Mouse (Mus musculus): Measurements from ENCODE around the gene Samd4b. TPM values are rescaled to one million over a fixed set of nuclear protein-coding genes. Genes with fewer than 3 reads are reported as not detected.

Gene Samd4b
- polyA plus RNA-seq (2012; rRNA removed): 8.5 and 12.5 TPM in 2 replicates

DNA sequence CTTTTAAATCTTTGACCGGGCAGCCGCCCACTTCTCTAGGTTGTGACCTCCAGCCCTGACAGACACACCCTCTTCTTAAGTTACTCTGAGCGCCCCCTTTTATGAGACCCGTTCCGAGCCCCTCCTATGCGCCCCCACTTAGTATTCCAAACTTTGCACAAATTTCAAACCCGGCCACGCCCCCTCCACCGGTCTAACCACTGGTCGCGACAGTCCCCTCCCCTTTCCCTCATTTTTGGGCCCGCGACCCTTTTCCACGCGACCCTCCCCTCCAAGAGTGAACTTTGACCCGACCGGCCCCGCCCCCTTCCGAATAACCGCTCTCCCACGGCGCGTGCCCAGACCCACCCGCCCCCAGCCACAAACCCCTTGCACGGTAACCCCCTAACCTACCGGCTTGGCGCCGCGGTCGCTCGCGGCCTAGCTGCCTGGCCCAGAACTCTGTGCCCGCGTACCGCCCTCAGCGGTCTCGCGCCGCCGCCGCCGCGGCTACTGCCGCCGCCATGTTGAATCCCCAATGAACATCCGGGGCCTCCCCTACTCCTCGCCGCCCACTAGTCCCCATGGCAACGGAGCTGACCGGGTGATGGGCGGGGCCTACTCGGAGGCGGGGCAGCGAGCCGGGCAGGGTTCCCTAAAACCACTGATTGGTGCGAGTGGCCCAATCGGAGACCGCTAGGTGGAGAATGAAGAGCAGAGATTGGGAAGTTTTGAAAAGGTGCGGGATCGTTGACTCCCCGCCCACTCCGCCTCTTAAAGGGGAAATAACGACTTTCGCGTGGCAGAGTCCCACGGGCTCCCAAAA is at the start of gene Samd4b, which contains the start of gene Pak4:
Samd4b (minus strand) TSS at position 503 of the 805 bp plus-strand sequence.
Pak4 (minus strand) TSS at position 544 of the 805 bp plus-strand sequence.

DNA sequence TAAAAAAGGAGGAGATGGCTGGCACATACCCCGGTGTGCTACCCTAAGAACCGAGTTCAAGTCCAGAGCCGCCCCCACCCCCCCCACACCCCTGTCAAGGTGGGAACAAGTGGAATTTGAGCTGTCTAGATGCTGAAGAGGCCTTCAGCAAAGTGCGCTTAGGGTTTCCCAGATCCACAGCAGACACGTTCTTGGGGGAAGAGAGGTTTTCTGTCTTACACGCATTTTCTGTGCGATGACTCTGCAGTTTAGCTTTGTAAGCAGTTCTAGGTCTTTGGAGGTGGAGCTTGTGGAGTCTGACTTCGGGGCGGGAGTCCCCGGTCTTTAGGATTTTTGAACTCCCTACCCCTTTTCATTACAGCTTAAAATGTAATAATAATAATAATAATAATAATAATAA is 33.1 kb upstream of the Samd4b start, which contains the start of gene Acp7:
Acp7 (minus strand) TSS at position 260 of the 400 bp plus-strand sequence.

DNA sequence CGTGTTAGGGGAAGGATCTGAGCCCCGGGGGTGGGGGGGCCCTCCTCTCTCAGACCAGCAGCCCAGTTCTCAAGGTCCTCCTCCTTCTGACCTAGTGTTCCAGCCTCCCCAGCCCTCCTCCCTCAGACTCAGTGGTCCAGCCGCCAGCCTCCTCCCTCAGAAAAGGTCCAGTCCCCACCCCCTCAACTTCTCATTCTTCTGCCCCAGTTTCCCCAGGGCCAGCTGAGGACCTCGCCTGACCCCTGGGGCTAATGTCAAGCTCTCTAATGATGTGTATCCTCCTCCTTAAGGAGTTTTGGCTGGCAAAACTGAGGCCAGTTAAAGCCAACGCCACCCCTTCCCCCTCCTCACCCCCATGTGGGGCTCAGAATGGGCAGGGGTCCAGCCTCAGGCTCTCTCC is 50.8 kb downstream of the Samd4b start, which contains the start of gene Nccrp1:
Nccrp1 (minus strand) TSS at position 101 of the 400 bp plus-strand sequence.

DNA sequence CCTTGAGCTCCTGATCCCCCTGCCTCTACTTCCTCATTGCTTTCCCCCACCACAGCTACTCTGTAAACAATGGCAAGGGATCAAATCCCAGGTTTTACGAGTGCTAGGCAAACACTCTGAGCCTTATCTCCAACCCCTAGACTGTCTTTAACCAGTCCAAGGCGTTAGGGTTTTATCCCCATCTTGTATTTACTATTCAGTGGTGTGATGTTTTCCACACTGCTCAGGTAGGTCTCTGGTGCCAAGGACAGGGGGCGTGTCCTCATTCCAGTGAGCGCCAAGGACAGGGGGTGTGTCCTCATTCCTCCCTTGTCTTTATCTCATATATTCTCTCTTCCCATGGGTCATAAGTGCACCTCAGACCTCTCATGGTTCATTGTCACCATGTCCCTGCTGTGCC is 57.4 kb downstream of the Samd4b start, which contains the start of gene Sycn:
Sycn (plus strand) TSS at position 360 of the 400 bp plus-strand sequence.

DNA sequence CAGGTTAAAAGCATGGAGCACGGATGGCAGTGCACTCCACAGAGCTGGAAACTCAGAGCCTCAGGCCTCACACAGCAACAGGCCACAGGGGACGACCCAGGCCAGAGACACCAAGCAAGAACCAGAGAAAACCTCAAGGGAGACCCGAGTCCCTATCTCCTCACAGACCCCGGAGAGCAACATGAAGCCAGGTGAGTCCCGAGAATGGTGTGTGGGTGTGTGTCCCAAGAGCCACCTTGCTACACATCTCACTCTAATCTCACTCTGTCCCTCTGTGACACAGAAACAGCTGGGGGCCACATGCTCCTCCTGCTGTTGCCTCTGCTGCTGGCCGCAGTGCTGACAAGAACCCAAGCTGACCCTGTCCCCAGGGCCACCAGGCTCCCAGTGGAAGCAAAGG is 75.4 kb downstream of the Samd4b start, which contains the start of gene Ifnl3:
Ifnl3 (plus strand) TSS at position 301 of the 400 bp plus-strand sequence.

DNA sequence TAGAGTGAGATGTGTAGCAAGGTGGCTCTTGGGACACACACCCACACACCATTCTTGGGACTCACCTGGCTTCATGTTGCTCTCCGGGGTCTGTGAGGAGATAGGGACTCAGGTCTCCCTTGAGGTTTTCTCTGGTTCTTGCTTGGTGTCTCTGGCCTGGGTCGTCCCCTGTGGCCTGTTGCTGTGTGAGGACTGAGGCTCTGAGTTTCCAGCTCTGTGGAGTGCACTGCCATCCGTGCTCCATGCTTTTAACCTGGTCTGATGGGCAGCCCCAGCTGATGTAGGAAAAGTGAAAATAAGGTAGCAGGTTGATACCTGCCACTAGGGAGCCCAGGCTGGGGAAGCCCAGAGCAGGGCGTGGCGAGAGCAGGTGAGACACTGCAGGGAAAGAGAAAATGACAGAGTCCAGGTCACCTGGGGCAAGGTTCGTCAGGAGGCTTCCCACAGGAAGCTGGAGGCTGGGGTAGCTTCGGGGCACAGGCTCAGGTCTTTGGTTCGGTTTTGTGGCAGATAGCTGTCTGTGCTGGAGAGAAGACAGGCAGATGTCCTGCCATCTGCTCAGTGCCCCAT is 87.5 kb downstream of the Samd4b start, which contains the start of gene Ifnl2:
Ifnl2 (minus strand) TSS at position 51 of the 570 bp plus-strand sequence.

DNA sequence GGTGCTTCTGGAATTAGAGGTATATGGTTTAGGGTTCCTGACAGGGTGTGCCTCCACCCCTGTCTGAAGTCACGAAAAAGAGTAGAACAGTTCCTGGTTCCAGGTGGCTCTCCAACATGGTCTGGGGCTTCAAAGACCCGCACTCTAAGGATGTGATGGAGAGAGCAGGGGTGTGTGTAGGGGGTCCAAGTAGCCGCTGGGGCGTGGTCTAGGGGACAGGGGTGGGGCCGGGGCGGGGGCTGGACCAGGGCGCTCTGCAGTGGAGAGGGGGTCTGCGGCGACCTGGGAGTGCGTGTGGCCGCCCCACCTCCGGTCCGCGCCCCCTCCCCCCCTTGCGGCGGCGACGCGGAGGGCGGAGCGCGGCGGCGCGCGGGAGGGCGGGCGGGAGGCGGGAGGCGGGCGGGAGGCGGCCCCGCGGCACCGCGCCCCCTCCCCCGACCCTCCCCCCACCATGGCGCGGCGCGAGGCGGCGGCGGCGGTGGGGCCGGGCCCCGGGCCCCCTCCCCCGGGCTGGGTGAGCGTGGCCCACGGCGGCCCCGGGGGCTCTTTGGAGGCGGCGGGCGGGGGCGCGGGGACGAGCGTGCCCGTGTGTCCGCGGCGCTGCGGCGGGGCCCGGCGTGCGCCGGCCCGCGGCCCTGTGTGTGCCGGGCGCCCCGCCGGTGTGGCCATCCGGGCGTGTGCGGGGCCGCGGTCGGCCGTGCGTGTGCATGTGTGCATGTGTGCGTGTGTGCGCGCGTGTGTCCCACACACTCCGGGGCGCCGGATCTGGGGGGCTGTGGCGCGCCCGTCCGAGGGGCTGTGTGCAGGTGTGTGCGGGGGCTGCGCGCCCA is 146.2 kb downstream of the Samd4b start, which contains the start of gene Lrfn1:
Lrfn1 (plus strand) TSS at position 450 of the 830 bp plus-strand sequence.

DNA sequence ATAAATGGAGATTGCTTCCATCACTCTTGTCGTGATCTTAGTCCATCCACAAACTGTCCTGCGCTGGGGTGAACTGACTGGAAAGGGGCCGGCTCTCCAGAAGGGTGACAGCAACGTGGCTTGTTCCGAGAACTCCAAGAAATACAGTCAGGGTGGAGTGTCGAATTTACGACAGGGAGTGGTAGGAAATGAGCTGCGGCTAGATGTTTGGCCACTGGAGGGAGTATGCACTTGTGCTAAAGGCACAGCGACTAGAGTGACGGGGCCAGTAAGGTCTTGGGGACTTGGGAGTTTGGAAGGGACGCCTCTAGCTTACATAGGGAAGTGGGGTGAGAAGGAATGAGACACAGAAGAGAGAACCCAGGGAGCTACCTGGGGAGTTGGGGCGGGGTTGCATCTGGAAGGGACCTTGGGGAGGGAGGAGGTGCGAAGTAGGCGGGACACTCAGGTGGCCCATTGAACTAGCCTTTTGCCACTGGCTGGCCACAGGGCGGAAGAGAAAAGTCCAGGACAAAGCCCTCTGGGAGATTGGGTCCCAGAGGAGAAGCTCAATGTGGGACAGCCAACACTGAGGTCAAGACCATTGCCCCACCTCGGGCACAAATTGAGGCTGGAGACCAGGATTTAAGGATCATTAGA is 160.9 kb downstream of the Samd4b start, which contains the start of gene Gmfg:
Gmfg (plus strand) TSS at position 516 of the 639 bp plus-strand sequence.

DNA sequence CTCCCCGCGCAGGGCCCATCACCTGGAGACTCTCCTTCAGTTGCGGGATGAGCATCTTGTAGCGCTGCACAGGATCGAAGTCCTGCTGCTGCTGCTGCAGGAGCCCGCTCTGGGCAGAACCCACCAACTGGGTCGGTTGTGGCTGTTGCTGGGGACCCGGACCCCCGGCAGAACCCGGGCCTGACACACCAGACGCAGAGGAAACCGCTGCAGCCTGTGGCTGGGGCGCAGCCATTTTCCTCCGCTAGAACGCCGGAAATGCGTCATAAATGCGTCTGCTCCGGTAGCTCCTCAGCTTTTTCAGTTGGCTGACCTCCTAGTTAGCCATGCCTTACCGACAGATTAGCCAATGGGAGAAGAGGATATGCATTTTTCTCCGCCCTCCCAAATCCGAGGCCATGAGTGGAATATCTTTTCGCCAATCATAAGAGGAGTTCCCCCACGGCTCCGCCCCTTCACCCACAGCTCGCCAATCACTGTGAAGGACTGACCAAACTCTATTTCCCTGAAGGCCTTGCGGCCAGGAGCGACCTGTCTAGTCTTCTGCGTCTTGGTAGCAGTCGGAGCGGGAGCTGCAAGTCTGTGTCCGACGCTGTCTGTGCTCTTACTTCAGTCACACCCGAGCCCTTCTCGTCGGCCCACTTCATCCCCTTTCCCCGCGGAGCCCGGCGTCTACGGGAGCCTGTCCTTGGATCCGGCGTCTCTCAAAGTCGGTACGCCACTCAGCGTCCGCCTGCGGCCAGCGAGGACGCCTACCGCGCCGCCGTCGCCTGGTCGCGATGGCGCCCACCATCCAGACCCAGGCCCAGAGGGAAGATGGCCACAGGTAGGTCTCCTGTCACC is 205.3 kb downstream of the Samd4b start, which contains the start of the genes Med29 and Paf1:
Med29 (minus strand) TSS at position 280 of the 843 bp plus-strand sequence.
Paf1 (plus strand) TSS at position 523 of the 843 bp plus-strand sequence.

DNA sequence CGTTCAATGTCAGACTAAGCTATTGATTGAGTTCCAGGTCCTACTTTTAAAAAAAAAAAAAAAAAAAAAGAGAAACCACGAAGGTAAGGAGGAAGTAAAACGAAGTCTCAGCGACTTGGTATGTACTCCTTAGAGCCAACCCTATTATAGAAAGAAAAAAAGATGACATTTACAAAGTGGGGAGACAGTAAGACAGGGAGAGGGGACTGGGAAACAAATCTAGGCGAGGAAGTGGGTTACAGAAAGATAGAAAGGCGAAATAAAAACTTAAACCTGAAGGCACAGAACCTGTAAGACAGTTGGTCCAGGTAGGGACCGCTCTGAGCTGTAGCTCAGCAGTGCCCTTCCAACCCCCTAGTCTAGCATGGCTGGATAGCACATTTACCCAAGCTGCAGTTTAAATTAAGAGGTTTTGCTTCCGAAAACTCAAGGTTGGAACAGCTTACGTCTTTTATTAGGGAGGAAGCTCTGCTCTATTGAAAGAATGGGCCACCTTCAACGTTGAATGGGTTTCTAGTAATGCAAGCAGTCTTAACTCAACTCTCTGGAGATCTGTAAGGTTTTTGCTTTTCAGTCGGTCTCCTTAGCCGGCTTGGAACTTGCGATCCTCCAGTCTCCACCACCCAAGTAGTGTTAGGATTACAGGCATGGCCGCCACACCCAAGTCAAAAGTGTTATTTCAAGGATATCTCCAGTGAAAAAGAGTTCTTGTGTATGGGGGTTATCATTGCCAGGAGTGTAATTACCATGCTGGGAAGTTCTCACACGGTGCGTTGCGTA is 217.5 kb downstream of the Samd4b start, which contains the start of gene Zfp36:
Zfp36 (minus strand) TSS at position 17 of the 780 bp plus-strand sequence.

DNA sequence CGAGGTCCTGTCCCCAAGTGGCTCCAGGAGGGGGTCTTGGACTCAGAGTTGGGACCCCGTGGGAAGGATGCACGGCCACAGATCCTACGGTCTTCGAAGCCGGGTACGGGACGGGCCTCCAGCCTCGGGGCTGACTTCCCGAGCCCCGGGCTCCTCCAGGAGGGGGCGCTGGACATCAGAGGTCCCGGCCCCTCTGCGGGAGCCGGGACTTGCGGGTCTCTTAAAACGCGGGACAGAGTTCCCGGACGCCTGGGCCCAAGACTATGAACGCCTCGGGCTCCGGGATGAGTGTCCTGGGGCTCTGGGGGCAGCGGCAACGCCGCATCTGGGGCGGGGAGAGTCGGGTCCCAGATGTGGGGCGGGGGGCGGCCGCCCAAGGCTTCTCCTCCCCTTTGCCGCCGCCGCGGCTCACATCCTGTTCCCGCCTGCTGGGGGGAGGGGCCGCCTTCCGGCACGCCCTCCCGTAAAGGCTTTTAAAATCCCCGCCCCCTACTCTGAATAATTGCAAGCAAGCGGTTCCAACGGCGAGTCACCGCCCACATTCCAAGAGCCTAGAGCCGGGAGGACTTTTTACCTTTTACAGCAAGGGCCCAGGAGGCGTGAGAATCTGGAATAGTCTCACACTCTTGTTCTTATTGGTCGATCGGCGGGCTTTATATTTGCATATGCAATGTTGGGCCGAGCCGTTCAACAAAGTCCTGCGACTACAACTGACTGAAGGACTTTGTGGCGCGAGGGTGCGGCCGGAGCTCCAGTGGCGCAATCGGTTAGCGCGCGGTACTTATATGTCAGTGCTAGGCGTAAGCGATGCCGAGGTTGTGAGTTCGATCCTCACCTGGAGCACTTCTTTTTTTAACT is 225.5 kb downstream of the Samd4b start, which contains the start of gene Plekhg2:
Plekhg2 (minus strand) TSS at position 349 of the 858 bp plus-strand sequence.

DNA sequence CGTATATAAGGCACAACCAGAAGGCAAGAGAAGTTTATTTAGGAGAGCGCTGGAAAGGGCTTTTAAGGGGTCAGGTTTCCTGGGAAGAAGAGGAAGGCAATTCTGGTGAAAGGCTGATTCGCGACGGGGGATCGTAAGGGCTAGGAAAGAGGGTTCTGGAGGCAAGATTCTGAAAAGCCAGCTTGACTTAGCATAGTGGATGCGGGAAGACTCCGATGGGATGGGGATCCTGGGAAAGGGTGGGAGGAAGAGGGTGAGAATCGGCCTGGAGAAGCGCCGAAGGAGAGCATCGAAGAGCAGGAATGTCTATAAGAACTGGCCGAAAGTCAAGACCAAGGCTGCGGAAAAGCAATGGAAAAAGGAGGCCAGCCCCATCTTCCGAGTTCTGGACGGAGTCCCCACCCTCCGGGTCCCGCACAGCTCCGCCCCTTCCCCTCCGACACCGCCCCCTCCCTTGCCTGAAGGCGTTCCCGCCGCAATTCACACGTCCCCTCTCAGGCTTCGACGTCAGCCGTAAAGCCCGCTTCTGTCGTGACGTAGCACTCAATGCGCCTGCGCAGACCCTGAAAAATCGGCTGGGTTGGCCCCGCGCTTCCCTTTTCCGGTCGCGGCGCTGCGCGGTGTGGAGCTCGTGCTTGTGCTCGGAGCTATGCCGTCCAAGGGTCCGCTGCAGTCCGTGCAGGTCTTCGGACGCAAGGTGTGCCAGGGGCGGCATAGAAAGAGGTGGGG is 247.6 kb downstream of the Samd4b start, which contains the start of gene Rps16:
Rps16 (plus strand) TSS at position 498 of the 729 bp plus-strand sequence.

Other genes with a start within 250 kb of the Samd4b start
- gene Rps16, start 247.5 kb downstream of the Samd4b start, polyA plus RNA-seq (2012; rRNA removed): 978 and 1,228 TPM in 2 replicates
- gene Plekhg2, start 225.5 kb downstream of the Samd4b start, polyA plus RNA-seq (2012; rRNA removed): 2.9 and 3.2 TPM in 2 replicates
- 15.1 and 24.5 TPM in 2 replicates for gene Zfp36, start 217.9 kb downstream of the Samd4b start, polyA plus RNA-seq (2012; rRNA removed)
- 20.6 and 21.0 TPM in 2 replicates for gene Med29, start 205.4 kb downstream of the Samd4b start, polyA plus RNA-seq (2012; rRNA removed)
- 29.5 and 30.8 TPM in 2 replicates for gene Paf1, start 205.2 kb downstream of the Samd4b start, polyA plus RNA-seq (2012; rRNA removed)
- 54.9 and 55.1 TPM in 2 replicates for gene Gmfg, start 160.7 kb downstream of the Samd4b start, polyA plus RNA-seq (2012; rRNA removed)
- gene Lrfn1, start 146.2 kb downstream of the Samd4b start, polyA plus RNA-seq (2012; rRNA removed): 0.32 and 0.42 TPM in 2 replicates
- gene Ifnl2, start 87.7 kb downstream of the Samd4b start, polyA plus RNA-seq (2012; rRNA removed): not detected in 2 replicates
- not detected in 2 replicates for gene Ifnl3, start 75.3 kb downstream of the Samd4b start, polyA plus RNA-seq (2012; rRNA removed)
- gene Sycn, start 57.3 kb downstream of the Samd4b start, polyA plus RNA-seq (2012; rRNA removed): 0.46 and 2.9 TPM in 2 replicates
- 0.04 and 0.07 TPM in 2 replicates for gene Nccrp1, start 50.9 kb downstream of the Samd4b start, polyA plus RNA-seq (2012; rRNA removed)
- 7.5 and 9.7 TPM in 2 replicates for gene Pak4, start within 50 bp of the Samd4b start, polyA plus RNA-seq (2012; rRNA removed)
- not detected in 2 replicates for gene Acp7, start 33.2 kb upstream of the Samd4b start, polyA plus RNA-seq (2012; rRNA removed)
- gene Fbxo27, start 94.7 kb upstream of the Samd4b start, polyA plus RNA-seq (2012; rRNA removed): 0.81 and 0.97 TPM in 2 replicates
- 1.3 and 1.4 TPM in 2 replicates for gene Fbxo17, start 118.7 kb upstream of the Samd4b start, polyA plus RNA-seq (2012; rRNA removed)
- 51.8 and 57.9 TPM in 2 replicates for gene Mrps12, start 143.7 kb upstream of the Samd4b start, polyA plus RNA-seq (2012; rRNA removed)
- gene Sars2, start 143.8 kb upstream of the Samd4b start, polyA plus RNA-seq (2012; rRNA removed): 8.3 and 8.6 TPM in 2 replicates
- not detected in 2 replicates for gene Ccer2, start 158.0 kb upstream of the Samd4b start, polyA plus RNA-seq (2012; rRNA removed)
- gene Sirt2, start 168.6 kb upstream of the Samd4b start, polyA plus RNA-seq (2012; rRNA removed): 20.9 and 23.4 TPM in 2 replicates
- gene Nfkbib, start 169.4 kb upstream of the Samd4b start, polyA plus RNA-seq (2012; rRNA removed): 15.6 and 17.5 TPM in 2 replicates
- gene Rinl, start 190.8 kb upstream of the Samd4b start, polyA plus RNA-seq (2012; rRNA removed): 5.4 and 6.7 TPM in 2 replicates
- 125 and 133 TPM in 2 replicates for gene Hnrnpl, start 210.4 kb upstream of the Samd4b start, polyA plus RNA-seq (2012; rRNA removed)
- 480 and 495 TPM in 2 replicates for gene Ech1, start 227.1 kb upstream of the Samd4b start, polyA plus RNA-seq (2012; rRNA removed)
- 34.3 and 43.3 TPM in 2 replicates for gene Lgals4, start 235.7 kb upstream of the Samd4b start, polyA plus RNA-seq (2012; rRNA removed)